Mouse (Mus musculus): ENCODE measurements around the gene Coro6.

- TF ChIP-seq CTCF (IDR thresholded peaks at IDR 0.05; ENCODE audit: control insufficient read depth, insufficient read depth, insufficient replicate concordance, low read depth, low read length) (no peak), POLR2A (IDR thresholded peaks at IDR 0.05; ENCODE audit: control insufficient read depth, low read depth, low read length) (no peak)
Observed at GRCm38 (mm10) chr11:77455770-77456510, 6.3 kb upstream of the Coro6 start.

All from testis, adult 2 months (tissue).